ENCODE assay signal across 9 mouse cellular contexts in the genomic region with DNA sequence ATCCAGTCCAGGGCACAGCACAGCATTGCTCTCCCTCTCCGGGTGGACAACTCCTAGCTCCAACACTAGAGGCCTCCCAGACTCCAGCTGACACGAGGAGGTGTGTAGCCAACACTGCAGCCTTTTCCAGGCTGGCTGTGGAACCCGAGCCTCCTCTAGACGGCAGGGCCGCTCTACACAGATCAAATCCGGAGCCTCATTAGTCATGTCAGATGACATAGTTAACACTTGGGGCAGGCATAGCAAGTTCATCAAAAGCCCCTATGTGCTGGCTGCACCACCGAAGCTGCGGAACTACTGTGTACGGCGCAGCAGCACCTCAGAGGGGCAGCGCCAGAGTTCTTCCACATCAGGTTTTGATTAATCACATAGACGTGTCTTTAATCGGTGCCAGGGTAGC. TPM values are rescaled to one million over a fixed set of nuclear protein-coding genes. Genes with fewer than 3 reads are reported as not detected.
DNase-seq lines count a peak whose midpoint lies in the region; ATAC-seq lines count a peak whose summit lies in the region.
"Had no signal": no experiment of that assay in that cellular context is flagged by ENCODE, and none has a peak within 500 bp of the region (broad histone marks: within the 10 kb centered on the region; RNA-seq: fewer than 3 reads in every experiment).

No protein-coding gene starts in this region.

- WGBS in neural tube, embryonic 15.5 days, result 50% methylated on average over 13 of the region's 13 CpGs
- 49% methylated on average over 13 of the region's 13 CpGs for WGBS in forebrain, embryonic 14.5 days
- WGBS in hindbrain, embryonic 16.5 days, result 49% methylated on average over 13 of the region's 13 CpGs

- H3K9me3 ChIP-seq in neural tube, embryonic 15.5 days (replicated peaks), result no peaks in the 10 kb centered on the region
- no peaks in the 10 kb centered on the region for H3K9me3 ChIP-seq in forebrain, embryonic 14.5 days (replicated peaks; ENCODE audit: control insufficient read depth, low read length)
- no peaks in the 10 kb centered on the region for H3K9me3 ChIP-seq in hindbrain, embryonic 16.5 days (ENCODE audit: control insufficient read depth, low read length)

- no peak overlapping the region for H3K27ac ChIP-seq in neural tube, embryonic 15.5 days (replicated peaks)
- no peak overlapping the region for H3K27ac ChIP-seq in forebrain, embryonic 14.5 days (ENCODE audit: low read depth, low read length)
- H3K27ac ChIP-seq in hindbrain, embryonic 16.5 days (ENCODE audit: low read depth, low read length), result no peak overlapping the region
- H3K27ac ChIP-seq: macrophage had no signal

- intact Hi-C loops in left cerebral cortex, postnatal 36 days (cut with DNase I), result no loop called here

- H3K4me1 ChIP-seq in neural tube, embryonic 15.5 days, result peaks cover 3% of the 10 kb centered on the region; the same call in 1 of the 2 replicates
- no peaks in the 10 kb centered on the region for H3K4me1 ChIP-seq in forebrain, embryonic 14.5 days (ENCODE audit: control insufficient read depth, insufficient read depth, low read length)
- H3K4me1 ChIP-seq in hindbrain, embryonic 16.5 days (ENCODE audit: control insufficient read depth, insufficient read depth, low read depth, low read length), result no peaks in the 10 kb centered on the region

- ATAC-seq in neural tube, embryonic 15.5 days (ENCODE audit: low FRiP score), result no peak
- no peak for ATAC-seq in forebrain, embryonic 14.5 days
- ATAC-seq in hindbrain, embryonic 16.5 days, result peak; percentile 87
- ATAC-seq in cerebellum, adult (ENCODE audit: insufficient number of reproducible peaks, low FRiP score, low TSS enrichment), result no peak

- H3K9ac ChIP-seq in neural tube, embryonic 15.5 days (replicated peaks), result no peak overlapping the region
- no peak overlapping the region for H3K9ac ChIP-seq in forebrain, embryonic 14.5 days (ENCODE audit: low read length)
- no peak overlapping the region for H3K9ac ChIP-seq in hindbrain, embryonic 16.5 days (ENCODE audit: low read depth, low read length)

- no peak overlapping the region for H3K4me3 ChIP-seq in neural tube, embryonic 15.5 days (replicated peaks)
- no peak overlapping the region for H3K4me3 ChIP-seq in forebrain, embryonic 14.5 days (ENCODE audit: low read depth, low read length)
- no peak overlapping the region for H3K4me3 ChIP-seq in hindbrain, embryonic 16.5 days (ENCODE audit: low read length)

- no peaks in the 10 kb centered on the region for H3K36me3 ChIP-seq in neural tube, embryonic 15.5 days
- H3K36me3 ChIP-seq in forebrain, embryonic 14.5 days (ENCODE audit: control insufficient read depth, insufficient read depth, low read length), result no peaks in the 10 kb centered on the region
- H3K36me3 ChIP-seq in hindbrain, embryonic 16.5 days (ENCODE audit: control insufficient read depth, insufficient read depth, low read length), result no peaks in the 10 kb centered on the region

- H3K4me2 ChIP-seq in neural tube, embryonic 15.5 days, result no peak overlapping the region
- H3K4me2 ChIP-seq in forebrain, embryonic 14.5 days (ENCODE audit: low read length), result no peak overlapping the region
- H3K4me2 ChIP-seq in hindbrain, embryonic 16.5 days (ENCODE audit: low read length), result no peak overlapping the region

- no peaks in the 10 kb centered on the region for H3K27me3 ChIP-seq in neural tube, embryonic 15.5 days (replicated peaks)
- no peaks in the 10 kb centered on the region for H3K27me3 ChIP-seq in forebrain, embryonic 14.5 days (replicated peaks; ENCODE audit: control insufficient read depth, insufficient read depth, low read length)
- H3K27me3 ChIP-seq in hindbrain, embryonic 16.5 days (replicated peaks; ENCODE audit: control insufficient read depth, insufficient read depth, low read length), result no peaks in the 10 kb centered on the region

- peak; percentile 33 for DNase-seq in neural tube, embryonic 10.5 days (ENCODE audit: extremely low spot score, low spot score)
- peak; percentile 39 for DNase-seq in forebrain, embryonic 14.5 days (ENCODE audit: low spot score)
- peak; percentile 65 for DNase-seq in mesoderm, embryonic 11.5 days (ENCODE audit: low read depth, low spot score)
- DNase-seq in left cerebral cortex, postnatal 36 days (ENCODE audit: low spot score in 2 of 2), result no peak
- DNase-seq in layer of hippocampus, adult 11-12 months (ENCODE audit: low spot score), result no peak

RNA-seq across cellular contexts. Expression of a gene that starts 17.0 kb away (rescaled TPM):
- 43.1 and 45.3 TPM in 2 replicates for polyA plus RNA-seq in neural tube, embryonic 15.5 days (2015; fragmentation: Nextera tagmentation; extraction: Ambion mirVana)
- polyA plus RNA-seq in forebrain, embryonic 14.5 days (2014; fragmentation: Nextera tagmentation; extraction: Ambion mirVana), result 42.5 and 48.3 TPM in 2 replicates
- polyA plus RNA-seq in hindbrain, embryonic 16.5 days (2015; fragmentation: Nextera tagmentation; extraction: Ambion mirVana), result 40.2 and 45.6 TPM in 2 replicates
- total RNA-seq in left cerebral cortex, postnatal 36 days (2021), result 10 to 100 TPM; 54.8 to 60.0 TPM

RNA-seq across cellular contexts. Expression of a gene that starts 29.3 kb away (rescaled TPM):
- polyA plus RNA-seq in neural tube, embryonic 15.5 days (2015; fragmentation: Nextera tagmentation; extraction: Ambion mirVana), result 25.1 and 31.3 TPM in 2 replicates
- 49.4 and 55.7 TPM in 2 replicates for polyA plus RNA-seq in forebrain, embryonic 14.5 days (2014; fragmentation: Nextera tagmentation; extraction: Ambion mirVana)
- polyA plus RNA-seq in hindbrain, embryonic 16.5 days (2015; fragmentation: Nextera tagmentation; extraction: Ambion mirVana), result 28.1 and 37.7 TPM in 2 replicates
- 10 to 100 TPM; 50.8 to 71.6 TPM for total RNA-seq in left cerebral cortex, postnatal 36 days (2021)

Comparison
In these comparisons a context has a peak if more than half of its experiments do, and no peak if none do; other contexts are left out.
1. DNase-seq: peak in neural tube, embryonic 10.5 days (single experiment), forebrain, embryonic 14.5 days (single experiment) and mesoderm, embryonic 11.5 days (single experiment); none in left cerebral cortex, postnatal 36 days (0 of 2) and layer of hippocampus, adult 11-12 months (single experiment).